Mouse (Mus musculus) limb, embryonic 11.5 days (tissue): Measurements from ENCODE around the gene Mras. TPM values are rescaled to one million over a fixed set of nuclear protein-coding genes. Genes with fewer than 3 reads are reported as not detected.
A peak's percentile ranks its signal among the peaks of the same experiment; 100 is the strongest.

ENCODE experiments used
- ATAC-seq: fragments of 200-750 bp; cut with Nextera tagmentation; 2 replicates; pipeline ENCODE4 v1.8.0; 2017; ENCODE audit warnings: low read depth; ENCODE audit not compliant: insufficient number of reproducible peaks, low FRiP score, low TSS enrichment
- DNase-seq: peaks from one replicate; pipeline ENCODE4 v3.0.0-alpha.2; 2015; ENCODE audit warnings: low spot score
- H3K27ac ChIP-seq: fragments of 300-500 bp; sonication (generic); replicated peaks from 2 replicates; pipeline ENCODE4 v1.5.1; 2014; ENCODE audit warnings: low read depth, mild to moderate bottlenecking, low read length
- H3K27me3 ChIP-seq: fragments of 300-500 bp; sonication (generic); 2 replicates; pipeline ENCODE4 v1.6.1; 2014; ENCODE audit warnings: mild to moderate bottlenecking, low read length, mixed read lengths; ENCODE audit not compliant: control insufficient read depth, insufficient read depth
- H3K36me3 ChIP-seq: fragments of 300-500 bp; sonication (generic); 2 replicates; pipeline ENCODE4 v1.6.1; 2014; ENCODE audit warnings: mild to moderate bottlenecking, low read length, moderate library complexity, mixed read lengths; ENCODE audit not compliant: control insufficient read depth, insufficient read depth
- H3K4me1 ChIP-seq: fragments of 300-500 bp; sonication (generic); 2 replicates; pipeline ENCODE4 v1.6.1; 2014; ENCODE audit warnings: low read length, mixed read lengths; ENCODE audit not compliant: control insufficient read depth, insufficient read depth
- H3K4me2 ChIP-seq: fragments of 300-500 bp; sonication (generic); 2 replicates; pipeline ENCODE4 v1.6.1; 2014; ENCODE audit warnings: low read depth, mild to moderate bottlenecking, moderate library complexity; ENCODE audit not compliant: severe bottlenecking
- H3K4me3 ChIP-seq: fragments of 300-500 bp; sonication (generic); 2 replicates; pipeline ENCODE4 v1.5.1; 2014; ENCODE audit warnings: low read depth, low read length
- H3K9ac ChIP-seq: fragments of 300-500 bp; sonication (generic); 2 replicates; pipeline ENCODE4 v1.6.1; 2014; ENCODE audit warnings: mild to moderate bottlenecking, low read length
- H3K9me3 ChIP-seq: fragments of 300-500 bp; sonication (generic); 2 replicates; pipeline ENCODE4 v1.6.1; 2016; ENCODE audit warnings: low read length; ENCODE audit not compliant: control insufficient read depth
- WGBS: fragments of 180-500 bp; shearing (Covaris S2); extraction: QIAGEN DNeasy Blood & Tissue Kit; methylation state at CpG from one replicate; pipeline ENCODE4 v1.1.7; 2014; 5-methylcytosine and 5-hydroxymethylcytosine counted together
- polyA plus RNA-seq: library from polyadenylated mRNA; unstranded; fragments of >200 nt; fragmentation: Nextera tagmentation; extraction: Ambion mirVana; gene quantifications from 2 replicates; pipeline ENCODE4 v1.2.1, GENCODE M21; 2014

Mras gene
- polyA plus RNA-seq, 1 experiment from 2014 or later = 14.1 TPM

DNA sequence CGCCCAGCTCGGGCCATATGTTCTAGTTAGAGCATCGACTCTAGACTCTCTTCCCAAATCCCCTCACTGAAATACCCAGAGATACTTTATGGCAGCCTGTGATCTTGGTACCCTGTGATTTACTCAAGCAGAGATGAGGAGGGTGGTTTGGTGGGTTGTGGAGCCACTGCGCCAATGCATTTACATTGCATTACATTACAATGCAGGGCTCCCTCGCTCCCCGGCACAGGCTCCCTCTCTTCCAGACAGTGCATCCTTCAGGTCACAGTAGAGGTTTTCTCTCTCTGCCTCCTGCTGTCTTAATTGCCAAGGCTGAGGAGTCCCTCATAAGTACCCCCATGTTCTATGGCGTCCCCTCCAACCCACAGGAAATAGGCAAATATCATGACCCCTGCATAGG, 68.8 kb downstream of the Mras start:
- Histone ChIP-seq H3K27me3 (no peaks in the 10 kb centered on the region), H3K9me3 (no peaks in the 10 kb centered on the region), H3K4me1 (no peaks in the 10 kb centered on the region), H3K27ac (no peak overlapping the region), H3K4me2 (no peak overlapping the region), H3K36me3 (no peaks in the 10 kb centered on the region), H3K9ac (no peak overlapping the region), H3K4me3 (no peak overlapping the region)
- ATAC-seq (no peak), DNase-seq (no peak)
- WGBS = 70% methylated on average over 7 of the region's 7 CpGs

DNA sequence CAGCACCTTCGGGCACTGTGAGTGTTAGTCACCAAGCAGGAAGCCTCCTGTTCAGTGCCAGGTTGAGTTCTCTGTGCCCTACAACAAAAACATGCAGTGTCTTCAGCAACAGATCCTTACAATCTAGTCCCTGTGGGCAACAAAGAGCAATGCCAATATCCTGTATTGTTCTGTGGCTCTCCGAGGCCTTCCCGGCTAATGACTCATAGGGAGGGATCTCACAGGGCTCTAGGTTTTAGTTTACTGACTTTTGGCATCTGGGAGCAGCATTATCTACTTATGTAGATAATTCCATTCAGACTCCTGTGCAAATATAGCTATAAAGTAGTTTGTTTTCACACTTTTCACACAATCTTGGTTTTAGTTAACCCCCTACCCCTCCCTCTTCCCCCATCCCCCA, 71.3 kb downstream of the Mras start:
- Histone ChIP-seq H3K4me1 (no peaks in the 10 kb centered on the region), H3K4me2 (no peak overlapping the region), H3K4me3 (no peak overlapping the region), H3K9me3 (no peaks in the 10 kb centered on the region), H3K27me3 (no peaks in the 10 kb centered on the region), H3K36me3 (no peaks in the 10 kb centered on the region), H3K9ac (no peak overlapping the region), H3K27ac (no peak overlapping the region)
- 84% methylated on average over 3 of the region's 3 CpGs for WGBS
- DNase-seq (no peak), ATAC-seq (no peak)

DNA sequence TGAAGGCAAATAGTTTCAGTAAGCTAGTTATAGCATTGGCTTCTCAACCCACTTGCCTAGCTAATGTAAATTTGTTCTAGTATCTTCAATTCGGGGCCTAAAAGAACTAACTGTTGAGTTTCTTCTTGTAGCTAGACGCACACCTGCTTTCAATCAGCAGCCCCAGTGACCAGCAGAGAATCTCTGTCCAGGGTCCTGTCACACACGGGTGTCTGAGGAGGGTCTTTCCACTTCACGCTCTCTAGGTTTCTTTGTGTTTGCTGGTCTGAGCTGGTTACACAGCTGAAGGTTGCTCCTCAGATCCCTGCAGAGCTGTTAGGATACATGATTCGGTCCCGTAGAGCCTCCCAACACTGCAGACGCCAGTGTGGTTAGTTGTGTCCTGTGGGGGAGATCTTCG, 74.1 kb downstream of the Mras start:
- 59% methylated on average over 8 of the region's 8 CpGs for WGBS
- no peak overlapping the region for H3K27ac ChIP-seq
- no peak overlapping the region for H3K4me3 ChIP-seq
- no peaks in the 10 kb centered on the region for H3K36me3 ChIP-seq
- H3K9ac ChIP-seq = no peak overlapping the region
- no peak overlapping the region for H3K4me2 ChIP-seq
- H3K9me3 ChIP-seq = no peaks in the 10 kb centered on the region
- H3K27me3 ChIP-seq = peaks cover 16% of the 10 kb centered on the region
- peaks cover 1% of the 10 kb centered on the region; the same call in 1 of the 2 replicates for H3K4me1 ChIP-seq
- DNase-seq = peak; percentile 71
- no peak for ATAC-seq

DNA sequence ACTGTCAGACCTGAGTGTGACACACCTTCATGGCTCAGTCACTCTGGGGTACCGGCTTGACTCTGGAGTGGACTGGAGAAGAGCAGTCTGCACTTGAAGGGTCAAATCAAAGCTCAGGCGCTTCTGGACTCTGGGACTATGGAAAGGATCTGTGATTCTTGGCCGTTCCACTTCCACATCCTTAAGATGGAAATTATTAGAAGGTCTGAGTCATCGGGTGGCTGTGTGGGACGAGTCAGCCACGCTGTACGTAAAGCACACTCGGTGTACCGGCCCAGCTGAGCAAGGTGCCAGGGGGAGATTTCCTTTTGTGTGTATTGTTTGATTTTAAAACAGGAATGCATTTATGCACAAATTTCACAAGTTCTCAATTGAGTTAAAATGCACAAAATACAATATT, 75.2 kb downstream of the Mras start:
- no peak for ATAC-seq

DNA sequence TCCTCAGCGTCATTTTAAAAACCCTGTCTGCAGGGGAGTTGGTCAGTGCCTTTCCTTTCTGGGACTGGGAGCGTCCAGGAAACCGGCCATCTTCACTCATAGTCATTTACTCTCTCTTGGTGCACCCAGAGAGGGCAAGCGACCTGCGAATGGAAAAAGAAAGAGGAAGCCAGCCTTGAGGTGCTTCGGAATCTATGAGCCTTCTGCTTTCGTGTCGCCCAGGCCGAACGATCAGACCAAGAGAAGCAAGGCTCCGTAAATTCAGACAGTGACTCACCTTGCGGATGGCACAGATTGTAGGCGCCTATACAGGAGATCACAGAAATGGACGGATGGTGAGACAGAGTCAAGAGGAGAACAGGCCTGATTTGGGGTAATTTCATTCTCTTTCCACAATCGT, 78.2 kb downstream of the Mras start:
- Histone ChIP-seq H3K27ac (no peak overlapping the region), H3K36me3 (no peaks in the 10 kb centered on the region), H3K4me3 (no peak overlapping the region), H3K9ac (no peak overlapping the region), H3K27me3 (peaks cover 36% of the 10 kb centered on the region), H3K4me1 (peaks cover 6% of the 10 kb centered on the region; the same call in 1 of the 2 replicates), H3K4me2 (no peak overlapping the region), H3K9me3 (no peaks in the 10 kb centered on the region)
- no peak for ATAC-seq
- DNase-seq = no peak
- 88% methylated on average over 15 of the region's 15 CpGs for WGBS

More for the DNA sequence above, 75.2 kb downstream of the Mras start:
- Histone ChIP-seq H3K27ac (no peak overlapping the region), H3K4me2 (no peak overlapping the region), H3K27me3 (peaks cover 27% of the 10 kb centered on the region), H3K36me3 (no peaks in the 10 kb centered on the region), H3K9me3 (no peaks in the 10 kb centered on the region), H3K4me3 (no peak overlapping the region), H3K9ac (no peak overlapping the region), H3K4me1 (peaks cover 6% of the 10 kb centered on the region; the same call in 1 of the 2 replicates)
- no peak for DNase-seq
- 92% methylated on average over 9 of the region's 9 CpGs for WGBS

DNA sequence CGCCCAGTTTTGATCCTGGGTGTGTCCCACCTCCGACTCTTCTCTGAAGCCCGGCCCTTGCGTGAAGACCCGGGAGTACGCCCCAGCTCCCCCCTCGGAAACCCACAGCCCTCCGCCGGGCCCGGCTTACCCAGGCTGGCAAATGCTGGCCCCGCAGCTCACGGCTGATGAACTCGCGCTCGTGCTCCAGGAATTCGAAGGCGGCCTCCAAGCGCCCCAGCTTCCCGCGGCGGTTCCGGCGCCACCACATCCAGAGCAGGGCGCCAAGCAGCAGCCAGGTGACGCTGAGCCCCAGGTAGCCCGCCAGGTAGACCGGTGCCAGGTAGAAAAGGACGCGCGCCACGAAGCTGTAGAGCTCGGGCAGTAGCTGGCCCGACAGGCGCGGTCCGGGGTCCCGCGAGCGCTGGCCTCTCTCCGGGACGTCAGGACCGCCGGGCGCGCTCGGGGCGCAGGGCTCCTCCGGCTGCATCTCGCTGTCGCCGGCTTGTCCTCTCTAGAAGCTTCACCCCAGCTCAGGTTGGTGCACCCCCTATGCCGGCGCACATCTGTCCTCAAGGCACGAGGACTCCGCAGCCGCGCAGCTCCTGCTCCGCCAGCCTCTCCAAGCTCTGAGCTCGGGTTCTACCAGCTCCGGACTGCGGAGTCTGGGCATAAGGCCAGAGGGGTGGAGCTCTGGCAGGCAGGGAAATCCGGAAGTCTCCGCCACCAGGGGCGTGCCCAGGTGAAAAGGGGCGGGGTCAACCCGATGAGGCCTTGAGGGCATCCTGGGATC, 79.1 kb downstream of the Mras start, which contains the start of gene Esyt3:
Esyt3 (minus strand) TSS at position 637 of the 772 bp plus-strand sequence.
- peak within 1 kb of the TSS; percentile 89 for H3K4me2 ChIP-seq
- no peak within 1 kb of the TSS for H3K27ac ChIP-seq
- peaks cover 36% of the 10 kb centered on the region for H3K27me3 ChIP-seq
- H3K36me3 ChIP-seq = no peaks in the 10 kb centered on the region
- peak within 1 kb of the TSS; percentile 34; the same call in 1 of the 2 replicates for H3K9ac ChIP-seq
- DNase-seq (peak; percentile 62), ATAC-seq (peak; percentile 61; the same call in 1 of the 2 replicates)
- H3K4me1 ChIP-seq = peaks cover 6% of the 10 kb centered on the region; the same call in 1 of the 2 replicates
- WGBS = under 1% methylated on average over 58 of the region's 66 CpGs
- H3K4me3 ChIP-seq = peak within 1 kb of the TSS; percentile 39
- H3K9me3 ChIP-seq = no peaks in the 10 kb centered on the region

DNA sequence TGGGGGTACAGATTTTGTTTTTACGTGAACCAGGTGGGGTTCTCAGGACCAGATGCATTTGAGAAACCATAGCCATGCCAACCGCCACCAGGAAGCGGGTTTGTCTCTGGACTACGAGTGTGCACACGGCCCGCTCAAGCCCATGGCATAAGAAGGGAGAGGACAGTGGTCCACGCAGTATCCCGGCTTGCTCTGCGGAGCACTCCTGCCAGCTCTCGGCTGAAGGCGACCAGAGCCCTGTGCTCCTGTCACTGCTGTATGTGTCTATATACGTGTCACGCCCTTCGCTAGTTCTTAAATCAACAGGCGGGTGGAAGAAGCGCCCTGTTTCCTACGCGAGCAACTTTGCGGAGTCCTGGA, 79.6 kb downstream of the Mras start:
- WGBS = 4% methylated on average over 19 of the region's 19 CpGs
- peak overlapping the region; percentile 39 for H3K4me3 ChIP-seq
- H3K27me3 ChIP-seq = peaks cover 36% of the 10 kb centered on the region
- H3K4me1 ChIP-seq = peaks cover 6% of the 10 kb centered on the region; the same call in 1 of the 2 replicates
- peak overlapping the region; percentile 89 for H3K4me2 ChIP-seq
- no peak for ATAC-seq
- no peak overlapping the region for H3K27ac ChIP-seq
- H3K9ac ChIP-seq = peak overlapping the region; percentile 34; the same call in 1 of the 2 replicates
- no peaks in the 10 kb centered on the region for H3K36me3 ChIP-seq
- H3K9me3 ChIP-seq = no peaks in the 10 kb centered on the region
- DNase-seq = peak; percentile 39

DNA sequence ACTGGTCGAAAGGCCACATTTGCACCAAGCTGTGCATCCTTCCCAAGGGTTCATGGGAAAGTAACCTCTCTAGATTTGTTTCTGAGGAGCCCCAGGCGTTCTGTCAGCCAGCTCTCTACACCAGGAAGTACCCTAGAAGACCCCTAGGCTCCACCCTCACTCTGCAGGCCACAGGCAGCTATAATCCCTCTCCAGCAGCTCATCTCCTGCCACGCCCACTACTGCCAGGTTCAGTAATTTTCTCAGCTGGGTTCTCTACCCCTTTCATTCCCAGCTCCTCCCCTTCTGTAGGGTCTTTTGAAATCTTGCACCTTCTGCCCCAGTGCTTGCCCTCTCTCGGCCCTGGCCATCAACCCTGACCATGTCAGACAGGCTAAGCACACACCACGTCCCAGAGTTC, 81.2 kb downstream of the Mras start:
- Histone ChIP-seq H3K27ac (no peak overlapping the region), H3K4me2 (no peak overlapping the region), H3K4me1 (peaks cover 6% of the 10 kb centered on the region; the same call in 1 of the 2 replicates), H3K4me3 (no peak overlapping the region), H3K27me3 (peaks cover 36% of the 10 kb centered on the region), H3K9ac (no peak overlapping the region), H3K36me3 (no peaks in the 10 kb centered on the region), H3K9me3 (no peaks in the 10 kb centered on the region)
- no peak for DNase-seq
- no peak for ATAC-seq
- WGBS = 16% methylated on average over 5 of the region's 5 CpGs
